Mouse (Mus musculus): ENCODE data around the gene Gm8212.
"Not testable (repeated sequence)": the region's sequence is repeated elsewhere in the genome, so short reads cannot be mapped to it uniquely, and the experiment has no call there.

Gm8212 gene

DNA sequence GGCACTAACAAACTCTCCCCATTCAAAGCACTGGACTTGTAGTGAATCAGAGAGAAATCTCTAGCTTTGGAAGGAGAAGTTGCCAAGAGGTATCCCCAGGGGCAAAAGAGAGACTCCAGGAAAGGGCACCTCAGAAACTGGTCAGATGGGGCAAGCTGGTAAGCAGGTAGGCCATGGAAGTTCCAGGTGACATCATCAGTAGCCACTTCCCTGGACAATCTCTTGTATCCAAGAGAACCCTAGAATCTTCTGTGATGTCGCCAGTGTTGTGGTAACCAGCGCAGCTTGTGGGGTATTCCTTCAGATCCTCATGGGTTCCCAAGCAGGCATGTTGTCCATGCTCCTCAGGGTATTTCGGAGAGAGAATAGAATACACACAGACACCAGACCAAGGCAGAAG is at the start of gene Gm8212:
Gm8212 (plus strand) TSS at position 301 of the 400 bp plus-strand sequence.
- not testable (repeated sequence) for DNase-seq (ENCODE audit: low spot score in 2 of 2)

DNA sequence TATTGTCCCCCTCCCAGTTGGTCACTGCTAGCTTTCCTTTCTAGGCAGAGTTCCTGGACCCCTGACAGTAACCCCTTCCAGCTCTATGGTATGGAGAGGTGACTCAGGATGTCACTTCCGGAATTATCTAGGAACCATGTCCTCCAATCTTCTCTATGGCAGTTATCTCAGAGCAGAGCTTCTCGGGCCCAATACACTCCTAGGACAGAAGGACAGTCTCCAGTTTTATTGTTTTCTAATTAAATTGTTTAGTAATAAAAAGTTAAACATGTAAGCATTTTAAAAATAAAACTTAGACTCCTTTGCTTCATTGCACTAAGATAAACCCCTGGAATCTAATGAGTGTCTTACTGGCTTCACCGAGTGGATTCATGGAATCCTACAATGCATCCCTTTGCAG is 15.7 kb downstream of the Gm8212 start, which contains the start of gene 4930503E14Rik:
4930503E14Rik (minus strand) TSS at position 101 of the 400 bp plus-strand sequence.
- not testable (repeated sequence) for DNase-seq (ENCODE audit: low spot score in 2 of 2)

DNA sequence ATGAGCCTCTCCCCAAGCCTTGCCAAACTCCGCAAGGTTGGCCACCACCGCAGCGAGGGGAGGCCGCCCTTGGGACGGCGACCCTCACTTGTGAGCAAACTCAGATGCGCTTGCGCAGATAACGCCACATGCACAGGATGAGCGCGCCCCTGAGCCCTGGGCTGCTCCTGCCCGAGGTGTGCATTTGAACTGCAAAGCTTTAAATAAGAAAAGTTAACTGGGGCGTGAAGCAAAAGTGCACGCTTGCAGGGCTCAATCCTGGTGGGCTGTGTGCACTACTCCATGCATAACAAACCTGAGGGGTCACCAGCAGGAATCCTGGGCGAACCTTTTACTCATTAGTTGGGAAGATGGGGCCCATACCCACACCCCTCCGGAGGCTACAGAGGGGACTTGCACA is 50.6 kb downstream of the Gm8212 start:
- no peak for DNase-seq (ENCODE audit: low spot score in 2 of 2)
